Comparison of ENCODE assay signal across 29 mouse cellular contexts in genomic region chr13:93888196-93888595, GRCm38 (mm10).
DNase-seq lines count a peak whose midpoint lies in the region; ATAC-seq and TF ChIP-seq lines count a peak whose summit lies in the region.
"Had no signal": no experiment of that assay in that cellular context is flagged by ENCODE, and none has a peak within 500 bp of the region (broad histone marks: within the 10 kb centered on the region; RNA-seq: fewer than 3 reads in every experiment).

No protein-coding gene starts in this region.

- H3K9ac ChIP-seq in lung, postnatal 0 days (replicated peaks; ENCODE audit: low read depth): no peak overlapping the region
- H3K9ac ChIP-seq in limb, embryonic 12.5 days (replicated peaks): no peak overlapping the region
- no peak overlapping the region for H3K9ac ChIP-seq in limb, embryonic 15.5 days
- H3K9ac ChIP-seq in liver, embryonic 12.5 days: no peak overlapping the region
- H3K9ac ChIP-seq: embryonic facial prominence, embryonic 12.5 days; forebrain, embryonic 13.5 days; heart, embryonic 12.5 days; heart, embryonic 15.5 days; hindbrain, embryonic 14.5 days had no signal

- no peak overlapping the region for H3K27ac ChIP-seq in lung, postnatal 0 days (ENCODE audit: low read length)
- 0 out of 2 replicates have a peak overlapping the region, but pooled peaks have one; percentile 59 for H3K27ac ChIP-seq in limb, embryonic 12.5 days
- peak overlapping the region; percentile 33; the same call in 1 of the 2 replicates for H3K27ac ChIP-seq in limb, embryonic 15.5 days
- H3K27ac ChIP-seq in liver, embryonic 12.5 days: no peak overlapping the region
- H3K27ac ChIP-seq: embryonic facial prominence, embryonic 12.5 days; forebrain, embryonic 10.5 days; forebrain, embryonic 13.5 days; gastrocnemius, adult 2 months; heart, embryonic 15.5 days; hindbrain, embryonic 14.5 days; hindbrain, postnatal 0 days had no signal

- no peaks in the 10 kb centered on the region for H3K27me3 ChIP-seq in lung, postnatal 0 days (replicated peaks; ENCODE audit: insufficient read depth, low read length)
- no peaks in the 10 kb centered on the region for H3K27me3 ChIP-seq in limb, embryonic 12.5 days
- no peaks in the 10 kb centered on the region for H3K27me3 ChIP-seq in limb, embryonic 15.5 days
- no peaks in the 10 kb centered on the region; the same call in 1 of the 2 replicates for H3K27me3 ChIP-seq in liver, embryonic 12.5 days (replicated peaks)
- H3K27me3 ChIP-seq: CH12.LX; embryonic facial prominence, embryonic 12.5 days; forebrain, embryonic 13.5 days; heart, embryonic 12.5 days; heart, embryonic 15.5 days; Patski had no signal

- no peak overlapping the region for H3K4me3 ChIP-seq in lung, postnatal 0 days (ENCODE audit: low read depth, low read length)
- H3K4me3 ChIP-seq in limb, embryonic 12.5 days (replicated peaks): no peak overlapping the region
- no peak overlapping the region for H3K4me3 ChIP-seq in limb, embryonic 15.5 days
- no peak overlapping the region for H3K4me3 ChIP-seq in liver, embryonic 12.5 days
- H3K4me3 ChIP-seq: embryonic facial prominence, embryonic 12.5 days; forebrain, embryonic 10.5 days; forebrain, embryonic 13.5 days; gastrocnemius, adult 2 months; heart, embryonic 12.5 days; heart, embryonic 15.5 days had no signal

- no peak overlapping the region for H3K4me2 ChIP-seq in lung, postnatal 0 days (replicated peaks; ENCODE audit: low read depth, low read length)
- H3K4me2 ChIP-seq in limb, embryonic 12.5 days: no peak overlapping the region
- H3K4me2 ChIP-seq in limb, embryonic 15.5 days: no peak overlapping the region
- no peak overlapping the region for H3K4me2 ChIP-seq in liver, embryonic 12.5 days
- H3K4me2 ChIP-seq: embryonic facial prominence, embryonic 12.5 days; forebrain, embryonic 13.5 days; heart, embryonic 12.5 days; heart, embryonic 15.5 days; hindbrain, embryonic 14.5 days had no signal

- TF ChIP-seq CTCF in lung, postnatal 0 days (IDR thresholded peaks at IDR 0.05): no peak

- H3K9me3 ChIP-seq in lung, postnatal 0 days (ENCODE audit: low read length): no peaks in the 10 kb centered on the region
- H3K9me3 ChIP-seq in limb, embryonic 12.5 days: no peaks in the 10 kb centered on the region
- H3K9me3 ChIP-seq in limb, embryonic 15.5 days: no peaks in the 10 kb centered on the region
- no peaks in the 10 kb centered on the region for H3K9me3 ChIP-seq in liver, embryonic 12.5 days (replicated peaks)
- H3K9me3 ChIP-seq: embryonic facial prominence, embryonic 12.5 days; forebrain, embryonic 10.5 days; forebrain, embryonic 13.5 days; G1E; heart, embryonic 12.5 days; heart, embryonic 15.5 days had no signal

- 0 out of 2 replicates have a peak, but pooled peaks have one; percentile 14 for ATAC-seq in lung, postnatal 0 days
- no peak for ATAC-seq in limb, embryonic 12.5 days (ENCODE audit: insufficient number of reproducible peaks, insufficient read depth, low FRiP score, low TSS enrichment, low read depth)
- ATAC-seq in limb, embryonic 15.5 days (ENCODE audit: insufficient number of reproducible peaks, low FRiP score, low TSS enrichment, low read depth): peak; percentile 73
- ATAC-seq in liver, embryonic 12.5 days: no peak
- ATAC-seq: forebrain, embryonic 13.5 days; forebrain, embryonic 16.5 days; hindbrain, postnatal 0 days; inflammation-experienced regulatory T-cells, adult 6 months; Patski had no signal

- TF ChIP-seq EP300 in lung, postnatal 0 days (IDR thresholded peaks at IDR 0.05): no peak

- intact Hi-C loops in heart, postnatal 36 days (cut with DNase I): no loop called here

- 92% methylated on average over 2 of the region's 2 CpGs for WGBS in lung, postnatal 0 days
- 88% methylated on average over 2 of the region's 2 CpGs for WGBS in limb, embryonic 12.5 days
- 65% methylated on average over 2 of the region's 2 CpGs for WGBS in limb, embryonic 15.5 days
- WGBS in liver, embryonic 12.5 days (ENCODE audit: insufficient replicate concordance): 79% methylated on average over 2 of the region's 2 CpGs

- H3K36me3 ChIP-seq in lung, postnatal 0 days (ENCODE audit: insufficient read depth, low read length): no peaks in the 10 kb centered on the region
- no peaks in the 10 kb centered on the region for H3K36me3 ChIP-seq in limb, embryonic 12.5 days
- no peaks in the 10 kb centered on the region for H3K36me3 ChIP-seq in limb, embryonic 15.5 days
- H3K36me3 ChIP-seq in liver, embryonic 12.5 days: no peaks in the 10 kb centered on the region
- H3K36me3 ChIP-seq: embryonic facial prominence, embryonic 12.5 days; forebrain, embryonic 10.5 days; G1E; heart, embryonic 12.5 days; heart, embryonic 15.5 days had no signal

- peaks cover 5% of the 10 kb centered on the region; the same call in 1 of the 2 replicates for H3K4me1 ChIP-seq in lung, postnatal 0 days (ENCODE audit: insufficient read depth, low read depth, low read length)
- H3K4me1 ChIP-seq in limb, embryonic 12.5 days (replicated peaks): peaks cover 15% of the 10 kb centered on the region
- H3K4me1 ChIP-seq in limb, embryonic 15.5 days: peaks cover 11% of the 10 kb centered on the region
- H3K4me1 ChIP-seq in liver, embryonic 12.5 days: no peaks in the 10 kb centered on the region
- H3K4me1 ChIP-seq: embryonic facial prominence, embryonic 12.5 days had no signal

- peak; percentile 62 for DNase-seq in heart, adult 11 months
- no peak for DNase-seq in heart, postnatal 36 days
- no peak for DNase-seq in lung, postnatal 0 days (ENCODE audit: low spot score)
- no peak for DNase-seq in lung, postnatal 14 days
- no peak for DNase-seq in testis, postnatal 14 days (ENCODE audit: low spot score)
- DNase-seq: adrenal gland, adult 2 months; adrenal gland, postnatal 14 days; B cell, adult 2 months; cerebellum, adult 8-10 months; gastrocnemius, adult 2 months; gastrocnemius, postnatal 14 days; heart, adult 18-20 months; heart, postnatal 10 days; heart, postnatal 4 days had no signal

Comparison
In these comparisons a context has a peak if more than half of its experiments do, and no peak if none do; other contexts are left out.
1. ATAC-seq: peak in lung, postnatal 0 days (single experiment) and limb, embryonic 15.5 days (single experiment); none in limb, embryonic 12.5 days (single experiment) and liver, embryonic 12.5 days (single experiment).
2. H3K27ac ChIP-seq: peak in limb, embryonic 12.5 days (single experiment) and limb, embryonic 15.5 days (single experiment); none in lung, postnatal 0 days (single experiment) and liver, embryonic 12.5 days (single experiment).